Mouse (Mus musculus) ZHBTc4 (cell line): ENCODE measurements around the gene Gm8068.
"Not testable (repeated sequence)": the region's sequence is repeated elsewhere in the genome, so short reads cannot be mapped to it uniquely, and the experiment has no call there.

Experiments
- DNase-seq: peaks from one replicate; pipeline ENCODE4 v3.0.0-alpha.2; 2011; ENCODE audit warnings: low read depth, low spot score

Gm8068 gene

GRCm38 (mm10) chr14:41701785-41702184 lies at the start of gene Gm8068:
Gene Gm8068 (minus strand): TSS chr14:41701885.
- not testable (repeated sequence) for DNase-seq

- not testable (repeated sequence) for DNase-seq
Measured at GRCm38 (mm10) chr14:41750514-41750913, 48.8 kb upstream of the Gm8068 start, which contains the start of gene Gm7929. Gene Gm7929 (minus strand): TSS chr14:41750614.

- peak; percentile 67 for DNase-seq
Measured at GRCm38 (mm10) chr14:41723437-41723836, 21.8 kb upstream of the Gm8068 start.

- not testable (repeated sequence) for DNase-seq
Measured at GRCm38 (mm10) chr14:41717180-41717579, 15.5 kb upstream of the Gm8068 start.

- DNase-seq: not testable (repeated sequence)
Measured at GRCm38 (mm10) chr14:41648176-41648575, 53.5 kb downstream of the Gm8068 start.
